In genomic region chr7:127480321-127480720, GRCm38 (mm10) we compare ENCODE assay signal across 8 mouse cellular contexts. TPM values are rescaled to one million over a fixed set of nuclear protein-coding genes. Genes with fewer than 3 reads are reported as not detected.
DNase-seq lines count a peak whose midpoint lies in the region; ATAC-seq and TF ChIP-seq lines count a peak whose summit lies in the region.

No protein-coding gene starts in this region.

- WGBS in kidney, postnatal 0 days, result 60% methylated on average over 2 of the region's 2 CpGs
- WGBS in forebrain, embryonic 12.5 days, result 77% methylated on average over 2 of the region's 2 CpGs
- WGBS in limb, embryonic 15.5 days, result 60% methylated on average over 2 of the region's 2 CpGs

- no peaks in the 10 kb centered on the region for H3K27me3 ChIP-seq in kidney, postnatal 0 days (ENCODE audit: insufficient read depth, low read length)
- no peaks in the 10 kb centered on the region for H3K27me3 ChIP-seq in forebrain, embryonic 12.5 days
- no peaks in the 10 kb centered on the region for H3K27me3 ChIP-seq in limb, embryonic 15.5 days

- no peaks in the 10 kb centered on the region for H3K9me3 ChIP-seq in kidney, postnatal 0 days (replicated peaks; ENCODE audit: low read length)
- H3K9me3 ChIP-seq in forebrain, embryonic 12.5 days, result no peaks in the 10 kb centered on the region
- H3K9me3 ChIP-seq in limb, embryonic 15.5 days, result no peaks in the 10 kb centered on the region

- TF ChIP-seq CTCF in kidney, postnatal 0 days (IDR thresholded peaks at IDR 0.05; ENCODE audit: low read depth), result no peak

- no peak overlapping the region; the same call in 1 of the 2 replicates for H3K27ac ChIP-seq in kidney, postnatal 0 days
- no peak overlapping the region for H3K27ac ChIP-seq in forebrain, embryonic 12.5 days
- H3K27ac ChIP-seq in limb, embryonic 15.5 days, result no peak overlapping the region

- peaks cover 27% of the 10 kb centered on the region for H3K36me3 ChIP-seq in kidney, postnatal 0 days (ENCODE audit: insufficient read depth, low read length)
- H3K36me3 ChIP-seq in forebrain, embryonic 12.5 days (replicated peaks), result peaks cover 50% of the 10 kb centered on the region
- peaks cover 52% of the 10 kb centered on the region for H3K36me3 ChIP-seq in limb, embryonic 15.5 days

- H3K4me2 ChIP-seq in kidney, postnatal 0 days (ENCODE audit: low read length), result peak overlapping the region; percentile 78
- H3K4me2 ChIP-seq in forebrain, embryonic 12.5 days, result peak overlapping the region; percentile 98
- H3K4me2 ChIP-seq in limb, embryonic 15.5 days, result peak overlapping the region; percentile 80

- peak overlapping the region; percentile 96; the same call in 1 of the 2 replicates for H3K9ac ChIP-seq in kidney, postnatal 0 days (ENCODE audit: low read depth, low read length)
- H3K9ac ChIP-seq in forebrain, embryonic 12.5 days, result peak overlapping the region; percentile 98
- 0 out of 2 replicates have a peak overlapping the region, but pooled peaks have one; percentile 92 for H3K9ac ChIP-seq in limb, embryonic 15.5 days

- H3K4me1 ChIP-seq in kidney, postnatal 0 days (replicated peaks; ENCODE audit: insufficient read depth, low read length), result peaks cover 10% of the 10 kb centered on the region; the same call in 1 of the 2 replicates
- peaks cover 31% of the 10 kb centered on the region for H3K4me1 ChIP-seq in forebrain, embryonic 12.5 days
- peaks cover 24% of the 10 kb centered on the region for H3K4me1 ChIP-seq in limb, embryonic 15.5 days

- DNase-seq in kidney, postnatal 0 days (ENCODE audit: low spot score), result no peak
- no peak for DNase-seq in kidney, postnatal 14 days
- peak; percentile 83 for DNase-seq in naive thymus-derived CD4-positive, alpha-beta T cell, adult 2 months (ENCODE audit: low read depth)
- DNase-seq in frontal cortex, postnatal 14 days (ENCODE audit: low spot score in 2 of 2), result no peak
- no peak for DNase-seq in cerebellum, adult 8-10 months
- DNase-seq in retina, embryonic 14.5 days (ENCODE audit: low spot score), result no peak

- H3K4me3 ChIP-seq in kidney, postnatal 0 days (replicated peaks; ENCODE audit: low read depth, low read length), result peak overlapping the region; percentile 98
- peak overlapping the region; percentile 99 for H3K4me3 ChIP-seq in forebrain, embryonic 12.5 days (replicated peaks)
- H3K4me3 ChIP-seq in limb, embryonic 15.5 days, result peak overlapping the region; percentile 99

- ATAC-seq in kidney, postnatal 0 days (replicated peaks; ENCODE audit: low FRiP score, low read depth), result no peak
- no peak for ATAC-seq in forebrain, embryonic 12.5 days (ENCODE audit: low FRiP score)
- ATAC-seq in limb, embryonic 15.5 days (ENCODE audit: insufficient number of reproducible peaks, low FRiP score, low TSS enrichment, low read depth), result no peak

RNA-seq across cellular contexts. Expression of gene Fbrs, which starts 1.3 kb away (rescaled TPM):
- 8.7 and 8.8 TPM in 2 replicates for polyA plus RNA-seq in kidney, postnatal 0 days (2015; fragmentation: Nextera tagmentation; extraction: Ambion mirVana)
- 10.4 and 12.3 TPM in 2 replicates for polyA plus RNA-seq in forebrain, embryonic 12.5 days (2016; fragmentation: Nextera tagmentation; extraction: Ambion mirVana)
- polyA plus RNA-seq in limb, embryonic 15.5 days (2015; fragmentation: Nextera tagmentation; extraction: Ambion mirVana), result 13.7 and 16.0 TPM in 2 replicates

RNA-seq across cellular contexts. Expression of gene Prr14, which starts 20.9 kb away (rescaled TPM):
- polyA plus RNA-seq in kidney, postnatal 0 days (2015; fragmentation: Nextera tagmentation; extraction: Ambion mirVana), result 37.1 and 37.5 TPM in 2 replicates
- polyA plus RNA-seq in forebrain, embryonic 12.5 days (2016; fragmentation: Nextera tagmentation; extraction: Ambion mirVana), result 63.0 and 64.7 TPM in 2 replicates
- 37.4 and 45.2 TPM in 2 replicates for polyA plus RNA-seq in limb, embryonic 15.5 days (2015; fragmentation: Nextera tagmentation; extraction: Ambion mirVana)

RNA-seq across cellular contexts. Expression of gene Zfp689, which starts 31.4 kb away (rescaled TPM):
- polyA plus RNA-seq in kidney, postnatal 0 days (2015; fragmentation: Nextera tagmentation; extraction: Ambion mirVana), result 4.8 and 5.0 TPM in 2 replicates
- polyA plus RNA-seq in forebrain, embryonic 12.5 days (2016; fragmentation: Nextera tagmentation; extraction: Ambion mirVana), result 16.0 and 18.8 TPM in 2 replicates
- polyA plus RNA-seq in limb, embryonic 15.5 days (2015; fragmentation: Nextera tagmentation; extraction: Ambion mirVana), result 9.4 and 9.8 TPM in 2 replicates

RNA-seq across cellular contexts. Expression of gene Srcap, which starts 31.5 kb away (rescaled TPM):
- polyA plus RNA-seq in kidney, postnatal 0 days (2015; fragmentation: Nextera tagmentation; extraction: Ambion mirVana), result 19.2 and 24.1 TPM in 2 replicates
- polyA plus RNA-seq in forebrain, embryonic 12.5 days (2016; fragmentation: Nextera tagmentation; extraction: Ambion mirVana), result 87.4 and 92.1 TPM in 2 replicates
- polyA plus RNA-seq in limb, embryonic 15.5 days (2015; fragmentation: Nextera tagmentation; extraction: Ambion mirVana), result 37.6 and 40.0 TPM in 2 replicates

RNA-seq across cellular contexts. Expression of gene Gm42715, which starts 39.1 kb away (rescaled TPM):
- polyA plus RNA-seq in kidney, postnatal 0 days (2015; fragmentation: Nextera tagmentation; extraction: Ambion mirVana), result 10.9 and 11.4 TPM in 2 replicates
- 16.4 and 16.8 TPM in 2 replicates for polyA plus RNA-seq in forebrain, embryonic 12.5 days (2016; fragmentation: Nextera tagmentation; extraction: Ambion mirVana)
- 12.3 and 13.1 TPM in 2 replicates for polyA plus RNA-seq in limb, embryonic 15.5 days (2015; fragmentation: Nextera tagmentation; extraction: Ambion mirVana)
